8 mouse cellular contexts compared by ENCODE assay signal in genomic region chr8:89007114-89007513, GRCm38 (mm10). TPM values are rescaled to one million over a fixed set of nuclear protein-coding genes. Genes with fewer than 3 reads are reported as not detected.
DNase-seq lines count a peak whose midpoint lies in the region; ATAC-seq and TF ChIP-seq lines count a peak whose summit lies in the region.

No protein-coding gene starts in this region.

- peak; percentile 60 for DNase-seq in embryo, embryonic 9.5 days (ENCODE audit: extremely low spot score)
- DNase-seq in midbrain, embryonic 10.5 days (ENCODE audit: low spot score) = peak; percentile 74
- DNase-seq in testis, postnatal 14 days (ENCODE audit: low spot score) = no peak
- DNase-seq in right cerebral cortex, postnatal 25 days = no peak
- DNase-seq in cerebellum, adult 9-11 months = no peak

- peak overlapping the region; percentile 65 for H3K9ac ChIP-seq in ES-Bruce4 (ENCODE audit: low read depth, poor library complexity, severe bottlenecking)
- no peak overlapping the region for H3K9ac ChIP-seq in intestine, embryonic 15.5 days

- H3K36me3 ChIP-seq in ES-Bruce4 (ENCODE audit: control insufficient read depth, insufficient read depth, low read length, poor library complexity, severe bottlenecking) = no peaks in the 10 kb centered on the region
- no peaks in the 10 kb centered on the region for H3K36me3 ChIP-seq in intestine, embryonic 15.5 days
- H3K36me3 ChIP-seq in midbrain, embryonic 10.5 days = no peaks in the 10 kb centered on the region

- peak overlapping the region; percentile 72 for H3K27ac ChIP-seq in ES-Bruce4 (ENCODE audit: insufficient read depth, low read length)
- no peak overlapping the region for H3K27ac ChIP-seq in intestine, embryonic 15.5 days
- peak overlapping the region; percentile 88 for H3K27ac ChIP-seq in midbrain, embryonic 10.5 days (replicated peaks)

- H3K4me1 ChIP-seq in ES-Bruce4 (ENCODE audit: control insufficient read depth, insufficient read depth, low read length) = peaks cover 16% of the 10 kb centered on the region
- peaks cover 20% of the 10 kb centered on the region for H3K4me1 ChIP-seq in intestine, embryonic 15.5 days (replicated peaks)
- peaks cover 62% of the 10 kb centered on the region for H3K4me1 ChIP-seq in midbrain, embryonic 10.5 days

- H3K9me3 ChIP-seq in ES-Bruce4 (replicated peaks; ENCODE audit: control insufficient read depth, insufficient read depth, low read length, poor library complexity, severe bottlenecking) = no peaks in the 10 kb centered on the region
- H3K9me3 ChIP-seq in intestine, embryonic 15.5 days = no peaks in the 10 kb centered on the region
- H3K9me3 ChIP-seq in midbrain, embryonic 10.5 days (replicated peaks) = no peaks in the 10 kb centered on the region

- peak; percentile 55 for ATAC-seq in intestine, embryonic 15.5 days
- no peak for ATAC-seq in cerebellum, adult (ENCODE audit: insufficient number of reproducible peaks, low FRiP score, low TSS enrichment)

- WGBS in intestine, embryonic 15.5 days = 7% methylated on average over 8 of the region's 8 CpGs
- WGBS in midbrain, embryonic 10.5 days = under 1% methylated on average over 8 of the region's 8 CpGs

- no peaks in the 10 kb centered on the region for H3K27me3 ChIP-seq in ES-Bruce4 (ENCODE audit: control insufficient read depth, insufficient read depth, low read length, poor library complexity, severe bottlenecking)
- H3K27me3 ChIP-seq in intestine, embryonic 15.5 days (replicated peaks) = no peaks in the 10 kb centered on the region; the same call in 1 of the 2 replicates
- peaks cover 57% of the 10 kb centered on the region for H3K27me3 ChIP-seq in midbrain, embryonic 10.5 days (ENCODE audit: low read depth, poor library complexity, severe bottlenecking)

- H3K4me2 ChIP-seq in intestine, embryonic 15.5 days (replicated peaks) = peak overlapping the region; percentile 96

- TF ChIP-seq CTCF in ES-Bruce4 (IDR thresholded peaks at IDR 0.05; ENCODE audit: low read depth, low read length) = no peak

- no peak overlapping the region for H3K4me3 ChIP-seq in ES-Bruce4 (ENCODE audit: low read depth, low read length)
- H3K4me3 ChIP-seq in intestine, embryonic 15.5 days (replicated peaks) = no peak overlapping the region
- peak overlapping the region; percentile 57 for H3K4me3 ChIP-seq in midbrain, embryonic 10.5 days

- TF ChIP-seq POLR2A in ES-Bruce4 (IDR thresholded peaks at IDR 0.05; ENCODE audit: insufficient read depth, low read length) = no peak

- peak; percentile 90 for TF ChIP-seq EP300 in ES-Bruce4 (IDR thresholded peaks at IDR 0.05; ENCODE audit: insufficient read depth, low read depth, low read length)

RNA-seq across cellular contexts. Expression of gene Sall1, which starts 36.8 kb away (rescaled TPM):
- 58.9 and 60.4 TPM in 2 replicates for polyA plus RNA-seq in ES-Bruce4 (2011; ENCODE audit: insufficient read depth, insufficient read length, low read depth, missing spikeins)
- 1.8 and 2.4 TPM in 2 replicates for polyA plus RNA-seq in intestine, embryonic 15.5 days (2015; fragmentation: Nextera tagmentation; extraction: Ambion mirVana)
- 15.3 and 17.5 TPM in 2 replicates for polyA plus RNA-seq in midbrain, embryonic 10.5 days (2016; fragmentation: Nextera tagmentation; extraction: Ambion mirVana)

Comparison
In these comparisons a context has a peak if more than half of its experiments do, and no peak if none do; other contexts are left out.
1. DNase-seq: peak in embryo, embryonic 9.5 days (single experiment) and midbrain, embryonic 10.5 days (single experiment); none in testis, postnatal 14 days (single experiment), right cerebral cortex, postnatal 25 days (single experiment) and cerebellum, adult 9-11 months (single experiment).